Mouse (Mus musculus) hindbrain, embryonic 14.5 days (tissue): ENCODE data around the gene Ttc9. TPM values are rescaled to one million over a fixed set of nuclear protein-coding genes. Genes with fewer than 3 reads are reported as not detected.

Source experiments
- ATAC-seq: fragments of 200-750 bp; cut with Nextera tagmentation; 2 replicates; pipeline ENCODE4 v1.8.0; 2017; ENCODE audit warnings: moderate number of reproducible peaks, mild to moderate bottlenecking, moderate TSS enrichment, moderate library complexity; ENCODE audit not compliant: low FRiP score
- DNase-seq: peaks from one replicate; pipeline ENCODE4 v3.0.0-alpha.2; 2015; ENCODE audit warnings: low spot score
- H3K27ac ChIP-seq: fragments of 300-500 bp; sonication (generic); 2 replicates; pipeline ENCODE4 v1.5.1; 2014; ENCODE audit warnings: mild to moderate bottlenecking, moderate library complexity
- H3K27me3 ChIP-seq: fragments of 300-500 bp; sonication (generic); 2 replicates; pipeline ENCODE4 v1.6.1; 2014; ENCODE audit warnings: mild to moderate bottlenecking, low read length, mixed read lengths; ENCODE audit not compliant: control insufficient read depth, insufficient read depth
- H3K36me3 ChIP-seq: fragments of 300-500 bp; sonication (generic); replicated peaks from 2 replicates; pipeline ENCODE4 v1.6.1; 2014; ENCODE audit not compliant: control insufficient read depth, insufficient read depth
- H3K4me1 ChIP-seq: fragments of 300-500 bp; sonication (generic); replicated peaks from 2 replicates; pipeline ENCODE4 v1.6.1; 2014; ENCODE audit warnings: antibody characterized with exemption, low read length, mixed read lengths; ENCODE audit not compliant: control insufficient read depth, insufficient read depth
- H3K4me2 ChIP-seq: fragments of 300-500 bp; sonication (generic); replicated peaks from 2 replicates; pipeline ENCODE4 v1.6.1; 2014; ENCODE audit warnings: mild to moderate bottlenecking, moderate library complexity
- H3K4me3 ChIP-seq: fragments of 300-500 bp; sonication (generic); replicated peaks from 2 replicates; pipeline ENCODE4 v1.5.1; 2014; ENCODE audit warnings: mild to moderate bottlenecking, low read length
- H3K9ac ChIP-seq: fragments of 300-500 bp; sonication (generic); 2 replicates; pipeline ENCODE4 v1.6.1; 2014
- H3K9me3 ChIP-seq: fragments of 300-500 bp; sonication (generic); 2 replicates; pipeline ENCODE4 v1.6.1; 2016; ENCODE audit warnings: low read length; ENCODE audit not compliant: control insufficient read depth
- WGBS: fragments of 180-500 bp; shearing (Covaris S2); extraction: QIAGEN DNeasy Blood & Tissue Kit; methylation state at CpG from one replicate; pipeline ENCODE4 v1.1.7; 2014; 5-methylcytosine and 5-hydroxymethylcytosine counted together
- polyA plus RNA-seq: library from polyadenylated mRNA; unstranded; fragments of >200 nt; fragmentation: Nextera tagmentation; extraction: Ambion mirVana; gene quantifications from 2 replicates; pipeline ENCODE4 v1.2.1, GENCODE M21; 2014

The Ttc9 gene
- polyA plus RNA-seq, 1 experiment from 2014 or later: 13.0 TPM

DNA sequence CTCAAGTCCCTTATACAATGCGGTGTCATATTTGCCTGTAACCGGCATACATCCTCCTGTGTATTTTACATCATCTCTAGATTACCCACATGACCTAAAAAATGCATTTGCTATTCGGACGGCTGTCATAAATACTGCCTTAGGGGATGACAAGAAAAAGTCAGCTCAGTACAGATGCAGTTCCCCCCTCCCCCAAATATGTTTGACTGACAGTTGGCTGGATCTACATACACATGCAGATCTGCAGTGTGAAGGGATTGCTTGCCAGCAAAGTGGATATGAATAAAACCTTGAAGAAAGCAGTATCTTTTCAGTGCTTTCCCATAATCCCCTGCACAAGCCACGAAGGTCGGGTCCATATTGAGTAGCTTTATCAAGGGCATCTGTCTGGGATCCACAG lies 15.8 kb downstream of the Ttc9 start:
- ATAC-seq (no peak), DNase-seq (no peak)
- Histone ChIP-seq H3K4me3 (no peak overlapping the region), H3K36me3 (no peaks in the 10 kb centered on the region), H3K27me3 (no peaks in the 10 kb centered on the region), H3K4me1 (peaks cover 5% of the 10 kb centered on the region; the same call in 1 of the 2 replicates), H3K27ac (no peak overlapping the region), H3K4me2 (no peak overlapping the region), H3K9me3 (no peaks in the 10 kb centered on the region), H3K9ac (no peak overlapping the region)
- WGBS: 79% methylated on average over 6 of the region's 6 CpGs

DNA sequence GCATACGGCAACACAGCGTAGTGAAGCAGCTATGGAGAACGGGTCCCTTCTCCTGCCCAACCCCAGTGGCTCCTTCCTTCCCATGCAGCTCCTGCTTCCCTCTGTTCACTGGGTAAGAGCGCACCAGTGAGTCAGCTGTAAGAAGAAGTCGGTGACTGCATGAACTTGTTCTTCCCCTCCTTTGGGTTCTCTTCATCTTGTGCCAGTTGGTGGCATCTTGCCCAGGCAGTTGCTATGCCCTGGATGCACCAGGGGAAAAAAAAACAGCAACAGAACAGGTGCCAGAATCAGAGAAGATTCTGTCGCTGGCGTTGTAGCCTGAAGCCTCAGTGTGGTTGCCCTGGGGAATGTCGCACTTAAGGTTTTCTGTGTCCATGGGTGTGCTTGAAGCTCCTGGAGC lies 22.3 kb downstream of the Ttc9 start:
- Histone ChIP-seq H3K4me1 (no peaks in the 10 kb centered on the region), H3K27me3 (no peaks in the 10 kb centered on the region), H3K27ac (no peak overlapping the region), H3K36me3 (no peaks in the 10 kb centered on the region), H3K9ac (no peak overlapping the region), H3K4me2 (no peak overlapping the region), H3K4me3 (no peak overlapping the region), H3K9me3 (no peaks in the 10 kb centered on the region)
- 82% methylated on average over 8 of the region's 8 CpGs for WGBS
- peak; percentile 53 for DNase-seq
- no peak for ATAC-seq

DNA sequence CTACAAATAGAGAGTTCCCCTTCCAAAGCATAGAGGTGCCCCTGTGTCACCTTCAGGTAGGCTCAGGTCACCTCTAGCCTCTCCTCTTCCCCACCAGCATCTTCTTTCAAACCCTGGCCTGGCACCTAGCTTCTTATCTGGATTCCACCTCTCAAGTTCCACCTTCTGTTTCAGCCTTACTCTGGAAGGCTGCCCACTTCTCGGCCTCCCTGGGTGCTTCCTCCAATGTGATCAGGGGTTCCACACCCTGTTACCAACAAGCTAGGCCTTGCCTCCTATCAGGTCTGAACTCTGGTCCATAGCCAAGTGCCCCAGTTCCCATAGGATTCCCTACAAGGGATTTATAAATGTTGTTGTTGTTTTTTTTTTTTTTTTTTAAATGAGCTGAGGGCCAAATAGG lies 26.3 kb downstream of the Ttc9 start:
- H3K27ac ChIP-seq: no peak overlapping the region
- no peak overlapping the region for H3K4me3 ChIP-seq
- H3K27me3 ChIP-seq: no peaks in the 10 kb centered on the region
- H3K9me3 ChIP-seq: no peaks in the 10 kb centered on the region
- no peak for DNase-seq
- no peak overlapping the region for H3K9ac ChIP-seq
- H3K36me3 ChIP-seq: peaks cover 17% of the 10 kb centered on the region; the same call in 1 of the 2 replicates
- no peaks in the 10 kb centered on the region for H3K4me1 ChIP-seq
- no peak overlapping the region for H3K4me2 ChIP-seq
- WGBS: 87% methylated on average over 1 of the region's 1 CpGs
- no peak for ATAC-seq

DNA sequence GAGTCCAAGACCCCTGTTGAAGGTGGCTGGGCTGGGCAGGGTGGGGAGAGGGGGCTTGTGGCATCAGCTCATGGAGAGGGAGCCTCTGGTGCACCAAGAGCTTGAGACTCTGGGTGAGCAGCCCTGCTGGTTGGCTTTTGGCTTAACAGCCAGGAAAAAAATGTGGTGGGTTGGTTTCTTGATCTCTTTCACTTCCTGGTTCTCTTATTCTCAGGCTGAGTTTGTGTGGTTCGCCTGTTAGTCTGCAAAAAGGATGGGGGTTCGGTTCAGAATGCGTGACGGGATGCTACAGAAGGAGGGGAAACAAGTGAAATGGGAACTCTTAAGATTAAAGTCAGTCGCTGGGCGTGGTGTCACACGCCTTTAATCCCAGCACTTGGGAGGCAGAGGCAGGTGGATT lies 27.0 kb downstream of the Ttc9 start:
- H3K9me3 ChIP-seq: no peaks in the 10 kb centered on the region
- no peak overlapping the region for H3K9ac ChIP-seq
- no peaks in the 10 kb centered on the region for H3K4me1 ChIP-seq
- ATAC-seq (no peak), DNase-seq (no peak)
- no peak overlapping the region for H3K27ac ChIP-seq
- 88% methylated on average over 7 of the region's 7 CpGs for whole genome bisulfite sequencing
- no peak overlapping the region for H3K4me3 ChIP-seq
- H3K27me3 ChIP-seq: no peaks in the 10 kb centered on the region
- no peak overlapping the region for H3K4me2 ChIP-seq
- H3K36me3 ChIP-seq: peaks cover 17% of the 10 kb centered on the region; the same call in 1 of the 2 replicates

DNA sequence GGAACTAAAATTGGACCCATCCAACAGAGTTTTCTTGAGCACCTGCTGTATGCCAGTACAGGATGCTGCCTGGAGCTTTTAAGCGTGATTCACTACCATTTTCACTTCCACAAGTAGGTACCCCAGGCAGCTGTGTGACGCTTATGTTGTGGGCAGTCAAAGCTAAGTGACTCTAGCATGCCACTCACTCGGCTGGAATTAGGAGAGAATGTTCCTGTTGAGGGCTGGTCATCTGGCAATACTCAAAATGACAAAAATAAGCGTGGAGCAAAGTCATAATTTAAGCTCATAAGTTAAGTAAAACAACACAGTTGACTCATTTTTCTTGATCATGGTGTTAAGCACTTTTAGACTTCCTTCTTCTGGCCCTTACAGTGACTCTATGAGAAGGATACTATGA lies 31.0 kb downstream of the Ttc9 start:
- DNase-seq (no peak), ATAC-seq (no peak)
- Histone ChIP-seq H3K4me2 (no peak overlapping the region), H3K27me3 (no peaks in the 10 kb centered on the region), H3K36me3 (peaks cover 42% of the 10 kb centered on the region), H3K9me3 (no peaks in the 10 kb centered on the region), H3K9ac (no peak overlapping the region), H3K4me1 (no peaks in the 10 kb centered on the region), H3K27ac (no peak overlapping the region), H3K4me3 (no peak overlapping the region)
- 92% methylated on average over 4 of the region's 4 CpGs for WGBS

DNA sequence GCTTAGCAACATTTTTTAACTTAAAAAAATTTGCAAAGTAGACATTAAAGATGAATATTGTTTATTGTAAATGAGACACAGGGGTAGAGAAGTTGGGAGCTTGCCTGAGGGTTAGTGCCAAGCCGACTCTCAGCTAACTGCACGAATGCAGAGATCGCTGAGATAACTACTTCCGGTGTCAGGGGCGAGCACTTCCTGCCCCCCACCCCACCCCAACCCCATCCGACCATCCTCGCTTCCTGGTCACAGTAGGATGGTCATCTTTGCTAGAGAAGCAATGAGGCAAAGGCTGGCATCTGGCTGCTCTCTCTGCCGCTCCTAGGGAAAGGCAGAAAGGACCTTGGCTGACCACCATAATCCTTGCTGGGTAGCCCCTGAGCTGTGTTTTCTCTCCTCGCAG lies 32.1 kb downstream of the Ttc9 start:
- H3K4me3 ChIP-seq: no peak overlapping the region
- ATAC-seq (no peak), DNase-seq (no peak)
- H3K27me3 ChIP-seq: no peaks in the 10 kb centered on the region
- H3K36me3 ChIP-seq: peaks cover 42% of the 10 kb centered on the region
- no peaks in the 10 kb centered on the region for H3K4me1 ChIP-seq
- H3K27ac ChIP-seq: no peak overlapping the region
- 92% methylated on average over 9 of the region's 9 CpGs for WGBS
- H3K9me3 ChIP-seq: no peaks in the 10 kb centered on the region
- H3K4me2 ChIP-seq: no peak overlapping the region
- H3K9ac ChIP-seq: no peak overlapping the region

DNA sequence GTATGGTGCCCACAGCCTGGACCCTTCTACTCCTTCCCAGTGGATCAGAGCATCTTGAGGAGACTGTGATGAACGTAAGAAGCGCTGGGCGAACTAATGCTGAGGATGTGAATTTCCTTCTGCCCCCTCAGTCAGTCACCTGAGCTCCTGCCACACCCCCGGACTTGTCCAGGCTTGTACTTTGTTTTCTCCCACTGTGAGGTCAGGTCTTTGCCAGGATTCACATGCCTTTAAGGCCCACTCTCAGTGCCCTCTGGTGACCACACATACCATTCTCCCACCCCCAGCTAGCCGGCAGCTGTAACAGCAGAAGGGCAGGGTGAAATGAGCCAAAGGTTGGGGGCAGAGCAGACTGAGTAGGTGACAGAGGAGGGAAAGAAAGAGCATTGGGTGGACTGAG lies 32.9 kb downstream of the Ttc9 start:
- Histone ChIP-seq H3K9me3 (no peaks in the 10 kb centered on the region), H3K27me3 (no peaks in the 10 kb centered on the region), H3K4me2 (no peak overlapping the region), H3K9ac (no peak overlapping the region), H3K27ac (no peak overlapping the region), H3K36me3 (peaks cover 42% of the 10 kb centered on the region), H3K4me3 (no peak overlapping the region), H3K4me1 (no peaks in the 10 kb centered on the region)
- ATAC-seq (no peak), DNase-seq (no peak)
- 68% methylated on average over 5 of the region's 5 CpGs for WGBS

DNA sequence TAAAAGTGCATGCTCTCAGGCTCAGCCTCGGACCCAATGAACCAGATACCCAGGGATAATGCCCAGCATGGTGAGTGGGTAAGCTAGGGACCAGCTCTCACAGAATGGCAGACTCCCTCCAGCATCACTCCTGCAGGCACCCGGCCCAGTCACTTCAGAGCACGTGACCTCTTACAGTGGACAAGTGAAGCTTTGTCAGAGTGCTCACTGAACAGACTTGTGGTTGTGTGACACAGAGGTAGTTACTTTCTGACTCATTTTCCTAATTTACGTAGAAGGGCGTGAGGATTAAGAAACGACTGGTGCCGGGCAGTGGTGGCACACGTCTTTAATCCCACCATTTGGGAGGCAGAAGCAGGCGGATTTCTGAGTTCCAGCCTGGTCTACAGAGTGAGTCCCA lies 37.4 kb downstream of the Ttc9 start:
- peaks cover 22% of the 10 kb centered on the region for H3K36me3 ChIP-seq
- H3K27ac ChIP-seq: no peak overlapping the region
- 88% methylated on average over 9 of the region's 9 CpGs for WGBS
- H3K4me3 ChIP-seq: no peak overlapping the region
- DNase-seq (no peak), ATAC-seq (no peak)
- H3K9ac ChIP-seq: no peak overlapping the region
- no peak overlapping the region for H3K4me2 ChIP-seq
- H3K4me1 ChIP-seq: no peaks in the 10 kb centered on the region
- no peaks in the 10 kb centered on the region for H3K9me3 ChIP-seq
- no peaks in the 10 kb centered on the region for H3K27me3 ChIP-seq

DNA sequence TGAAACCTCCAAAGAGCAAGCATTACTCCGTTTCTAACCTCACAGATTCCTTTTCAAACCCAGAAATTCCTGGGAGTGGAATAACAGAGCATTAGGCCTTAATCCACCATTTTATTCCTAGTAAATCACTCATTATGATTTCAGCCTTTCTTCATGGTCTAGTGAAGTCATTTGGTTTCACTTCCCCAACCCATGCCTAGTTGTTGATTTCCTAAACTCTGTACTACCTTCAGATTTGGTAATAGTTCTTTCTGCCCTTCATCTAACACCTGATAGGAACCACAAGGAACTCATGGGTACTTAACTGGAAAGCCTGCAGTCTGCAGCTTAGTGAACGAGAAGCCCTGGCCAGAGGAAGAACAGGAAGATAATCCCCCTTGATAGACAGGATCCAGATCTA lies 44.5 kb downstream of the Ttc9 start:
- DNase-seq: no peak
- Histone ChIP-seq H3K9me3 (no peaks in the 10 kb centered on the region), H3K4me1 (no peaks in the 10 kb centered on the region), H3K36me3 (no peaks in the 10 kb centered on the region), H3K27me3 (no peaks in the 10 kb centered on the region), H3K9ac (no peak overlapping the region), H3K4me3 (no peak overlapping the region), H3K4me2 (no peak overlapping the region), H3K27ac (no peak overlapping the region)
- no peak for ATAC-seq
- WGBS: 67% methylated on average over 2 of the region's 2 CpGs

DNA sequence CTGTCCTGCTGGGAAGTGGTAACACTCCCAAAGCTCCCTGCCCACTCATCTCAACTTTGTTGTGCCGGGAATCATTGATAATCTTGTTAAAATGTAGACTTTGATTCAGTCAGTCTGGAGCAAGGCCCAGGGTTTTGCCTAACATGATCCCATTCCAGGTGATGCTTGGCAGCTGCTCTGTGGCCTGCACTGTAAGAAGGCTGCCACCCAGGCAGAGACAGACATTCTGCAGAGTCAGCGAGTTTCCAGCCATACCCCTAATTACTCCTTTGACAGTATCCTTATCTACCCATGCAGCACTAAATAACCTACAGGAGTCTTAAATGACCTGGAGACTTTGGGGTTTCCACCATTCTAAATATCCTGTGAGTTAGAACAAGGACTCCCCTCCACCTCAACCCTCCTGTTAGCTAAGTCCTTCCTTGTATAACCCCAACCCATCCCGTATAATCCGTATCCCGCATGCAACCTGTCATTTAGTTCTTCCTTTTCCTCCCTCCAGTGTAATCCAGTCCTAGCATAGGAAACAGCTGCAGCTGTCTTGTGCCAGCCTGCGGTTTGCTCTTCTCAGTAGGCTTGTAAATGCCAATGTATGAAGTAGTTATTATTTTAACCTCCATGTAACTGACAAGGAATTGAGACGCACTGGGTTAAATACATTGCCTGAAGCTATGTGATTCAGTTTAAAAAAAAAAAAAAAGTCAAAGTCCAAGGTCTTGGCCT lies 48.9 kb downstream of the Ttc9 start:
- H3K4me1 ChIP-seq: no peaks in the 10 kb centered on the region
- H3K4me3 ChIP-seq: no peak overlapping the region
- no peaks in the 10 kb centered on the region for H3K9me3 ChIP-seq
- ATAC-seq (no peak), DNase-seq (no peak)
- no peak overlapping the region for H3K4me2 ChIP-seq
- no peak overlapping the region for H3K27ac ChIP-seq
- H3K27me3 ChIP-seq: no peaks in the 10 kb centered on the region
- no peak overlapping the region for H3K9ac ChIP-seq
- WGBS: 82% methylated on average over 7 of the region's 7 CpGs
- no peaks in the 10 kb centered on the region for H3K36me3 ChIP-seq
